ENCODE assay signal across 23 mouse cellular contexts in the genomic region with DNA sequence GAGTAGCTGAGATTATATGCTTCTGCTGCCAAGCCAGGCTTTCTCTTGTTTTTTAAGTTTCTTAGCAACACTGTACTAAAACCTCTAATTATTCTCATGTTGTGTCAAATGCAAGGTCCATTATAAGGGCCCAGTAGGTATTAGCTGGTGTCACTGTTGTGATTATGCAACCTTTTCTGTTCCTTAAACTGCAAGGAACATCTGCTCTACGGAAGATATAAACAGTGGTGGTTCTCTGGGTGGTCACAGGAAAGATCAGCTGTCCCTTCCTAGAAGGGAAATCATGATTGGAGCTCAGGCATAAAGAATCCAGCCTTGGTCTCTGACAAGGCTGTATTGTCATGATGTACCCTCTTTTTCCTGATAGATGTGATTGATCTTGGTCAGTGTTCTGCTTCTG. TPM values are rescaled to one million over a fixed set of nuclear protein-coding genes. Genes with fewer than 3 reads are reported as not detected.
"Had no signal": no experiment of that assay in that cellular context is flagged by ENCODE, and none has a peak within 500 bp of the region (broad histone marks: within the 10 kb centered on the region; RNA-seq: fewer than 3 reads in every experiment).

No protein-coding gene starts in this region.

- H3K27ac ChIP-seq: neural tube, embryonic 15.5 days; stomach, embryonic 15.5 days; stomach, postnatal 0 days had no signal

- H3K4me3 ChIP-seq: neural tube, embryonic 15.5 days; stomach, embryonic 15.5 days had no signal

- H3K4me2 ChIP-seq: neural tube, embryonic 15.5 days; stomach, embryonic 15.5 days had no signal

- H3K9me3 ChIP-seq: neural tube, embryonic 15.5 days; stomach, embryonic 15.5 days had no signal

- DNase-seq: retina, postnatal 1 day; right cerebral cortex, adult 18-20 months; right cerebral cortex, postnatal 14 days; right cerebral cortex, postnatal 25 days; right cerebral cortex, postnatal 4 days; spleen, adult 18-20 months; thymus, adult 18-20 months; thymus, adult 2 months; thymus, postnatal 14 days; thymus, postnatal 25 days; thymus, postnatal 36 days; thymus, postnatal 4 days had no signal

- H3K36me3 ChIP-seq: neural tube, embryonic 15.5 days; stomach, embryonic 15.5 days had no signal

- H3K4me1 ChIP-seq: neural tube, embryonic 15.5 days; stomach, embryonic 15.5 days had no signal

- H3K27me3 ChIP-seq: neural tube, embryonic 15.5 days; stomach, embryonic 15.5 days had no signal

- H3K9ac ChIP-seq: neural tube, embryonic 15.5 days; stomach, embryonic 15.5 days had no signal

RNA-seq across cellular contexts. Expression of a gene that starts 57.6 kb away (rescaled TPM):
- total RNA-seq: neutrophil, adult 5-6 weeks had no signal
- polyA plus RNA-seq: neural tube, embryonic 14.5 days; neural tube, embryonic 15.5 days; spleen, adult 2 months; stomach, embryonic 14.5 days; stomach, embryonic 16.5 days; testis, adult 2 months; thymus, adult 2 months; thymus, postnatal 0 days; urinary bladder, adult 2 months had no signal
